Mouse (Mus musculus) lung, embryonic 15.5 days (tissue): ENCODE data around the gene Fastk. TPM values are rescaled to one million over a fixed set of nuclear protein-coding genes. Genes with fewer than 3 reads are reported as not detected.

Source experiments
- ATAC-seq: fragments of 200-750 bp; cut with Nextera tagmentation; 2 replicates; pipeline ENCODE4 v1.8.0; 2017; ENCODE audit warnings: moderate number of reproducible peaks, borderline replicate concordance; ENCODE audit not compliant: low FRiP score, low TSS enrichment; ENCODE audit errors: extremely low read depth
- H3K27ac ChIP-seq: fragments of 300-500 bp; sonication (generic); 2 replicates; pipeline ENCODE4 v1.5.1; 2015; ENCODE audit warnings: moderate library complexity, mild to moderate bottlenecking, inconsistent platforms
- H3K27me3 ChIP-seq: fragments of 300-500 bp; sonication (generic); 2 replicates; pipeline ENCODE4 v1.6.1; 2015; ENCODE audit warnings: inconsistent platforms
- H3K36me3 ChIP-seq: fragments of 300-500 bp; sonication (generic); 2 replicates; pipeline ENCODE4 v1.6.1; 2015; ENCODE audit warnings: inconsistent platforms
- H3K4me1 ChIP-seq: fragments of 300-500 bp; sonication (generic); 2 replicates; pipeline ENCODE4 v1.6.1; 2015; ENCODE audit warnings: inconsistent platforms
- H3K4me2 ChIP-seq: fragments of 300-500 bp; sonication (generic); 2 replicates; pipeline ENCODE4 v1.6.1; 2015; ENCODE audit warnings: inconsistent platforms, mild to moderate bottlenecking, moderate library complexity
- H3K4me3 ChIP-seq: fragments of 300-500 bp; sonication (generic); 2 replicates; pipeline ENCODE4 v1.5.1; 2015; ENCODE audit warnings: mild to moderate bottlenecking, inconsistent platforms
- H3K9ac ChIP-seq: fragments of 300-500 bp; sonication (generic); 2 replicates; pipeline ENCODE4 v1.6.1; 2015; ENCODE audit warnings: inconsistent platforms
- H3K9me3 ChIP-seq: fragments of 300-500 bp; sonication (generic); 2 replicates; pipeline ENCODE4 v1.6.1; 2016; ENCODE audit warnings: inconsistent platforms
- WGBS: fragments of 180-500 bp; shearing (Covaris S2); methylation state at CpG from one replicate; pipeline ENCODE4 v1.1.7; 2015; 5-methylcytosine and 5-hydroxymethylcytosine counted together
- polyA plus RNA-seq: library from polyadenylated mRNA; unstranded; fragments of >200 nt; fragmentation: Nextera tagmentation; extraction: Ambion mirVana; gene quantifications from 2 replicates; pipeline ENCODE4 v1.2.1, GENCODE M21; 2015

Fastk gene
- polyA plus RNA-seq, 1 experiment from 2014 or later, result 96.3 TPM

- Histone ChIP-seq H3K9ac (peak within 1 kb of the TSS; percentile 81), H3K4me1 (peaks cover 52% of the 10 kb centered on the region), H3K9me3 (no peaks in the 10 kb centered on the region), H3K27ac (peak within 1 kb of the TSS; percentile 90), H3K27me3 (no peaks in the 10 kb centered on the region), H3K36me3 (no peaks in the 10 kb centered on the region), H3K4me2 (peak within 1 kb of the TSS; percentile 91), H3K4me3 (peak within 1 kb of the TSS; percentile 80)
- WGBS, result under 1% methylated on average over 73 of the region's 85 CpGs
- peak; percentile 56 for ATAC-seq
These were observed 7.1 kb upstream of the Fastk start, which contains the start of gene Agap3 for GRCm38 (mm10) chr5:24452030-24452690. Agap3 (plus strand) TSS chr5:24452177.

GRCm38 (mm10) chr5:24451264-24452029, 6.4 kb upstream of the Fastk start:
- Histone ChIP-seq H3K9ac (peak overlapping the region; percentile 81), H3K4me2 (peak overlapping the region; percentile 91), H3K4me1 (peaks cover 55% of the 10 kb centered on the region), H3K9me3 (no peaks in the 10 kb centered on the region), H3K36me3 (no peaks in the 10 kb centered on the region), H3K27me3 (no peaks in the 10 kb centered on the region), H3K27ac (peak overlapping the region; percentile 90), H3K4me3 (peak overlapping the region; percentile 80)
- WGBS, result 2% methylated on average over 57 of the region's 66 CpGs
- ATAC-seq, result peak; percentile 83

GRCm38 (mm10) chr5:24447624-24448298, 2.7 kb upstream of the Fastk start, which contains the start of gene Tmub1:
Tmub1 (minus strand) TSS chr5:24447854.
- H3K27ac ChIP-seq, result no peak within 1 kb of the TSS
- WGBS, result 2% methylated on average over 34 of the region's 34 CpGs
- ATAC-seq, result peak; percentile 17
- no peaks in the 10 kb centered on the region for H3K27me3 ChIP-seq
- H3K9ac ChIP-seq, result peak within 1 kb of the TSS; percentile 56
- H3K4me1 ChIP-seq, result peaks cover 40% of the 10 kb centered on the region
- peak within 1 kb of the TSS; percentile 54 for H3K4me3 ChIP-seq
- no peaks in the 10 kb centered on the region for H3K9me3 ChIP-seq
- H3K36me3 ChIP-seq, result peaks cover 7% of the 10 kb centered on the region; the same call in 1 of the 2 replicates
- H3K4me2 ChIP-seq, result peak within 1 kb of the TSS; percentile 81

GRCm38 (mm10) chr5:24446630-24447029, 1.5 kb upstream of the Fastk start:
- Histone ChIP-seq H3K27me3 (no peaks in the 10 kb centered on the region), H3K9ac (no peak overlapping the region), H3K36me3 (peaks cover 15% of the 10 kb centered on the region; the same call in 1 of the 2 replicates), H3K4me1 (peaks cover 40% of the 10 kb centered on the region), H3K9me3 (no peaks in the 10 kb centered on the region), H3K4me3 (0 out of 2 replicates have a peak overlapping the region, but pooled peaks have one; percentile 54), H3K4me2 (0 out of 2 replicates have a peak overlapping the region, but pooled peaks have one; percentile 81), H3K27ac (no peak overlapping the region)
- 86% methylated on average over 7 of the region's 7 CpGs for WGBS
- ATAC-seq, result no peak

GRCm38 (mm10) chr5:24445428-24446080, 467 bp upstream of the Fastk start:
- Histone ChIP-seq H3K4me3 (peak overlapping the region; percentile 94), H3K9me3 (no peaks in the 10 kb centered on the region), H3K4me1 (peaks cover 33% of the 10 kb centered on the region), H3K4me2 (peak overlapping the region; percentile 83), H3K27me3 (no peaks in the 10 kb centered on the region), H3K36me3 (peaks cover 26% of the 10 kb centered on the region), H3K27ac (peak overlapping the region; percentile 88), H3K9ac (peak overlapping the region; percentile 95)
- 0 out of 2 replicates have a peak, but pooled peaks have one; percentile 3 for ATAC-seq
- WGBS, result 47% methylated on average over 20 of the region's 20 CpGs

GRCm38 (mm10) chr5:24443927-24444326, 1.2 kb downstream of the Fastk start:
- H3K9me3 ChIP-seq, result no peaks in the 10 kb centered on the region
- H3K4me2 ChIP-seq, result peak overlapping the region; percentile 83
- no peaks in the 10 kb centered on the region for H3K27me3 ChIP-seq
- peaks cover 42% of the 10 kb centered on the region for H3K36me3 ChIP-seq
- 80% methylated on average over 12 of the region's 12 CpGs for WGBS
- ATAC-seq, result no peak
- H3K9ac ChIP-seq, result peak overlapping the region; percentile 95
- H3K4me3 ChIP-seq, result peak overlapping the region; percentile 94
- H3K4me1 ChIP-seq, result peaks cover 33% of the 10 kb centered on the region
- no peak overlapping the region for H3K27ac ChIP-seq

- H3K4me3 ChIP-seq, result peak overlapping the region; percentile 94; the same call in 1 of the 2 replicates
- H3K36me3 ChIP-seq, result peaks cover 48% of the 10 kb centered on the region
- 86% methylated on average over 7 of the region's 7 CpGs for WGBS
- H3K4me1 ChIP-seq, result peaks cover 33% of the 10 kb centered on the region
- no peaks in the 10 kb centered on the region for H3K27me3 ChIP-seq
- H3K4me2 ChIP-seq, result no peak overlapping the region
- no peak overlapping the region for H3K9ac ChIP-seq
- no peaks in the 10 kb centered on the region for H3K9me3 ChIP-seq
- no peak overlapping the region for H3K27ac ChIP-seq
- ATAC-seq, result no peak
These were observed 1.9 kb downstream of the Fastk start for GRCm38 (mm10) chr5:24443204-24443603.

GRCm38 (mm10) chr5:24442029-24442428, 3.1 kb downstream of the Fastk start:
- no peak for ATAC-seq
- peaks cover 22% of the 10 kb centered on the region for H3K4me1 ChIP-seq
- no peak overlapping the region for H3K27ac ChIP-seq
- no peaks in the 10 kb centered on the region for H3K9me3 ChIP-seq
- H3K36me3 ChIP-seq, result peaks cover 58% of the 10 kb centered on the region
- 86% methylated on average over 9 of the region's 9 CpGs for WGBS
- no peak overlapping the region for H3K4me3 ChIP-seq
- no peak overlapping the region for H3K9ac ChIP-seq
- no peaks in the 10 kb centered on the region for H3K27me3 ChIP-seq
- no peak overlapping the region for H3K4me2 ChIP-seq

- WGBS, result 87% methylated on average over 8 of the region's 8 CpGs
- no peaks in the 10 kb centered on the region for H3K27me3 ChIP-seq
- H3K9me3 ChIP-seq, result no peaks in the 10 kb centered on the region
- ATAC-seq, result no peak
- H3K36me3 ChIP-seq, result peaks cover 66% of the 10 kb centered on the region
- no peak overlapping the region for H3K9ac ChIP-seq
- peaks cover 19% of the 10 kb centered on the region for H3K4me1 ChIP-seq
- H3K4me2 ChIP-seq, result no peak overlapping the region
- no peak overlapping the region for H3K4me3 ChIP-seq
- H3K27ac ChIP-seq, result no peak overlapping the region
These were observed 3.9 kb downstream of the Fastk start for GRCm38 (mm10) chr5:24441187-24441586.

GRCm38 (mm10) chr5:24433993-24434392, 11.1 kb downstream of the Fastk start:
- no peak for ATAC-seq
- H3K9me3 ChIP-seq, result no peaks in the 10 kb centered on the region
- WGBS, result 87% methylated on average over 8 of the region's 8 CpGs
- H3K9ac ChIP-seq, result no peak overlapping the region
- H3K27me3 ChIP-seq, result no peaks in the 10 kb centered on the region
- peaks cover 94% of the 10 kb centered on the region for H3K36me3 ChIP-seq
- H3K4me3 ChIP-seq, result no peak overlapping the region
- no peak overlapping the region for H3K27ac ChIP-seq
- H3K4me1 ChIP-seq, result peaks cover 1% of the 10 kb centered on the region
- no peak overlapping the region for H3K4me2 ChIP-seq

- Histone ChIP-seq H3K9me3 (no peaks in the 10 kb centered on the region), H3K4me2 (peak overlapping the region; percentile 91), H3K4me3 (peak overlapping the region; percentile 24), H3K27me3 (no peaks in the 10 kb centered on the region), H3K27ac (peak overlapping the region; percentile 73), H3K4me1 (peaks cover 44% of the 10 kb centered on the region), H3K9ac (no peak overlapping the region), H3K36me3 (peaks cover 44% of the 10 kb centered on the region)
- 21% methylated on average over 9 of the region's 9 CpGs for WGBS
- no peak for ATAC-seq
These were observed 16.5 kb downstream of the Fastk start for GRCm38 (mm10) chr5:24428596-24428995.
